Mouse (Mus musculus): Measurements from ENCODE around the gene E2f7. TPM values are rescaled to one million over a fixed set of nuclear protein-coding genes. Genes with fewer than 3 reads are reported as not detected.

Gene E2f7
- polyA plus RNA-seq, 1 experiment from 2014 or later: 7.1 TPM

- Histone ChIP-seq H3K9ac (no peak overlapping the region), H3K4me2 (no peak overlapping the region), H3K27me3 (replicated peaks) (no peaks in the 10 kb centered on the region), H3K4me3 (no peak overlapping the region), H3K27ac (no peak overlapping the region), H3K9me3 (no peaks in the 10 kb centered on the region), H3K36me3 (replicated peaks) (no peaks in the 10 kb centered on the region), H3K4me1 (no peaks in the 10 kb centered on the region)
- no peak for ATAC-seq (replicated peaks)
- WGBS: 80% methylated on average over 12 of the region's 12 CpGs
Observed at GRCm38 (mm10) chr10:110788049-110788752, 43.0 kb downstream of the E2f7 start.

DNA sequence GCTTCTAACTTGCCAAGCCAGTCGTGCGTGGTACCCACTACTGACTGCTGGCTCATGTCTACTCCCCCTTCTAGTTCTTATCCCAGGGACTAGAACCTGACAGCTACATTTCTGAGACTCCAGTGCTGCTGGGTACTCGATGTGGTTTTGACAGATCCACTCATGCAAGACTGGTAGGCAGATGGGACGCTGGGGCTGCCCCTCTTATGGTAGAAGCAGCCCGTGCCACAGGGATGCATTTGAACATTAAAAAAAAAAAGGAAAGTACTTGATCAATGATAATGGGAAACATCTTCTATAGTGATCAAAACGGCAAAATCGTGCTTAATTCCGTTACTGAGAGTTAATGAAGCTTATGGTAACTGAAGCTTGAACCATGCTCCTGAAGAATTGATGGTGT is 44.4 kb downstream of the E2f7 start:
- H3K4me3 ChIP-seq: no peak overlapping the region
- H3K4me1 ChIP-seq: peaks cover under 1% of the 10 kb centered on the region; the same call in 1 of the 2 replicates
- H3K27ac ChIP-seq: no peak overlapping the region
- no peaks in the 10 kb centered on the region for H3K36me3 ChIP-seq (replicated peaks)
- no peak for ATAC-seq (replicated peaks)
- H3K27me3 ChIP-seq (replicated peaks): no peaks in the 10 kb centered on the region
- H3K4me2 ChIP-seq: no peak overlapping the region
- 88% methylated on average over 8 of the region's 8 CpGs for WGBS
- no peak overlapping the region for H3K9ac ChIP-seq
- H3K9me3 ChIP-seq: no peaks in the 10 kb centered on the region

DNA sequence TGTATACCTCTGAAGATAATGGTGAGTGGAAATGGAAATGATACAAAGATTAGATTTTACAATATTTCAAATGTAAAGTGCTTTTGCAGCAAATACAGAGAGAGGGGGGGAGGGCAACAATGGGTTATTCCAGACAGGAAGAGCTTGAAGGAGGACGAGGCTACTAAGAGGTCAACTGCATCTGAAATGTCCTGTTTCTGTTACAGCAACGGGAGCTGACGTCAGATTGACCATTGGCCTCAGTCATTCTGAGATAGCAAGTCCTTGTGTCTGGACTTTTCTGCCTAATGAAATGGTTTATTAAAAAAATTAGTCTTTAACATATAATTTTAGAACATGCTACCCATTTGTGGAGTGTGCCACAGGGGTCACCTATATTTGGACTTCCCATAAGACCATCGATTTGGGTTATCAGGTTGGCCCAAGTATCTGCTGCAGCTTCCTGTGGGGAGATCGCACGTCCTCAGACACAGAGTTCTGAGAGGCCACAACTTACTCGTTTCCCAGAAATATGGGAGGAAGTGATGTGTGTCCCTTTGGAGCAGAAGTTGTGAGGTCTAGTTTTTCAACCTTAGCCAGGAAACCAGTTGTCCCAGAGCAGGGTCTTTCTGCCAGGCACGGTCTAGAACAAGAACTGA is 48.0 kb downstream of the E2f7 start:
- Histone ChIP-seq H3K4me3 (no peak overlapping the region), H3K27me3 (replicated peaks) (no peaks in the 10 kb centered on the region), H3K4me2 (no peak overlapping the region), H3K9ac (no peak overlapping the region), H3K36me3 (replicated peaks) (no peaks in the 10 kb centered on the region), H3K9me3 (no peaks in the 10 kb centered on the region), H3K27ac (no peak overlapping the region), H3K4me1 (peaks cover 3% of the 10 kb centered on the region; the same call in 1 of the 2 replicates)
- ATAC-seq (replicated peaks): no peak
- WGBS: 80% methylated on average over 8 of the region's 8 CpGs

DNA sequence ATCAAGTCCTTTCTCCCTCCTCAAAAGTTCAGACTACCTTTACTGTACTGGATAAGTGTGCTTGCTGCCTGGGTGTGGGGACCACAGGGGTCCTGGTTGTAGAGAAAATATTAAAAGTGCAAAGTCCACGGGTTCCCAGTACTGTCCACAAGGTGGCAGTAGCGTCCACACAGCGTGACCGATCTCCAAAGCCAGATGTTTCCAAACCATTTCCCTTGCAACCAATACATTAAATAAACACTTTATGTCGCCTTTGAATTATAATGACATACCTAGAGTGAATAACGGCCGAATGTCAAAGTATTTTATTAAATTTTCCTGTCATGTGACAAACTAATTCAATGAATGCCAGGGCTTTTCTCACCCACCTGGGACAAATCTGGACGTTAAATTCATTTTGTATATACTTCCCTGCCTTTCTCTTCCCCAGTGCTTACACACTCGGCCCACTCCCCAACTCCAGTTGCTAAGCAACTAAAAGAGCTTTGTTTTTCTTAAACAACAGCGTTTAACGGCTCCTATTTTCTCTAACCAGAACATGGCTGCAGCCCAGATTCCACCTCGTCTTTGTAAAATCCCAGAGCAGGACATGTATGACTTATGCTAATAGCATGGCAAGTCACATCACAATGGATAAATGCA is 49.4 kb downstream of the E2f7 start:
- no peaks in the 10 kb centered on the region for H3K9me3 ChIP-seq
- H3K4me2 ChIP-seq: peak overlapping the region; percentile 40
- WGBS: 13% methylated on average over 12 of the region's 12 CpGs
- no peaks in the 10 kb centered on the region for H3K36me3 ChIP-seq (replicated peaks)
- peaks cover 3% of the 10 kb centered on the region; the same call in 1 of the 2 replicates for H3K4me1 ChIP-seq
- H3K9ac ChIP-seq: no peak overlapping the region
- H3K27ac ChIP-seq: 0 out of 2 replicates have a peak overlapping the region, but pooled peaks have one; percentile 13
- no peaks in the 10 kb centered on the region for H3K27me3 ChIP-seq (replicated peaks)
- H3K4me3 ChIP-seq: 0 out of 2 replicates have a peak overlapping the region, but pooled peaks have one; percentile 7
- peak; percentile 81 for ATAC-seq (replicated peaks)

DNA sequence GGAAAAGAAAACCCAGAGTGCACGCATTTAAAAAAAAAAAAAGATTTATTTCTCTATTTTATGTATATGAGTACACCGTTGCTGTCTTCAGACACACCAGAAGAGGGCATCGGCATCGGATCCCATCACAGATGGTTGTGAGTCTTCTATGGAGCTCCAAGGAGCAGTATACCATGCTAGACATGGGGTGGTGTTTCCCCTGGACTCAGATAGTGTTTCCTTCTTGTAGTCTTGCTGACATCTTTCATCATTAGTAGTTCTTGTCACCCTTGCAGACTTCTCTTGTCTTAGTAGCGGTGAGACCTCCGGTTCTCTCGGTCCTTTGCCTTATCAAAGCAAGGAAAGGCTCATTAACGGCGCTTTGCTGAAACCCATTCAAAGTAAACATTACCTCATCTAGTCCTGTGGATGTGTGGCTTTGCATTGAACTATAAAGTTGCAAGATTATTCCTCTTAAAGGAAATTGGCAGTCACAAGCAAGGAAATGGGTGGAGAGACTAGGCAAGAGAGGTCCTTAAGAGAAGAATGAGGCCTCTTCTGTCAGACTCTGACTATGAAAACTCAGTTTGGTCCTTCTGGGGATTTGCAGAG is 50.1 kb downstream of the E2f7 start:
- Histone ChIP-seq H3K27me3 (replicated peaks) (no peaks in the 10 kb centered on the region), H3K4me3 (no peak overlapping the region), H3K36me3 (replicated peaks) (no peaks in the 10 kb centered on the region), H3K9ac (no peak overlapping the region), H3K4me1 (peaks cover 3% of the 10 kb centered on the region; the same call in 1 of the 2 replicates), H3K27ac (no peak overlapping the region), H3K4me2 (no peak overlapping the region), H3K9me3 (no peaks in the 10 kb centered on the region)
- ATAC-seq (replicated peaks): peak; percentile 52
- 81% methylated on average over 9 of the region's 9 CpGs for WGBS

GRCm38 (mm10) chr10:110801296-110801695 is 56.1 kb downstream of the E2f7 start:
- 84% methylated on average over 3 of the region's 3 CpGs for WGBS
- no peaks in the 10 kb centered on the region for H3K4me1 ChIP-seq
- no peaks in the 10 kb centered on the region for H3K27me3 ChIP-seq (replicated peaks)
- no peak for ATAC-seq (replicated peaks)
- H3K9me3 ChIP-seq: no peaks in the 10 kb centered on the region
- H3K36me3 ChIP-seq (replicated peaks): no peaks in the 10 kb centered on the region
- H3K9ac ChIP-seq: no peak overlapping the region
- no peak overlapping the region for H3K27ac ChIP-seq
- H3K4me2 ChIP-seq: no peak overlapping the region
- H3K4me3 ChIP-seq: no peak overlapping the region

GRCm38 (mm10) chr10:110804279-110805024 is 59.2 kb downstream of the E2f7 start:
- WGBS: 79% methylated on average over 11 of the region's 11 CpGs
- H3K36me3 ChIP-seq (replicated peaks): no peaks in the 10 kb centered on the region
- no peak overlapping the region for H3K9ac ChIP-seq
- no peaks in the 10 kb centered on the region for H3K27me3 ChIP-seq (replicated peaks)
- no peaks in the 10 kb centered on the region for H3K4me1 ChIP-seq
- H3K9me3 ChIP-seq: no peaks in the 10 kb centered on the region
- ATAC-seq (replicated peaks): no peak
- no peak overlapping the region for H3K4me2 ChIP-seq
- no peak overlapping the region for H3K4me3 ChIP-seq
- no peak overlapping the region for H3K27ac ChIP-seq

- Histone ChIP-seq H3K4me3 (no peak overlapping the region), H3K27me3 (replicated peaks) (no peaks in the 10 kb centered on the region), H3K4me1 (no peaks in the 10 kb centered on the region), H3K27ac (no peak overlapping the region), H3K4me2 (no peak overlapping the region), H3K36me3 (replicated peaks) (no peaks in the 10 kb centered on the region), H3K9me3 (no peaks in the 10 kb centered on the region), H3K9ac (no peak overlapping the region)
- no peak for ATAC-seq (replicated peaks)
- WGBS: 85% methylated on average over 5 of the region's 5 CpGs
Observed at GRCm38 (mm10) chr10:110805025-110805740, 59.9 kb downstream of the E2f7 start.

- Histone ChIP-seq H3K27ac (no peak overlapping the region), H3K36me3 (replicated peaks) (no peaks in the 10 kb centered on the region), H3K9me3 (no peaks in the 10 kb centered on the region), H3K4me3 (no peak overlapping the region), H3K9ac (no peak overlapping the region), H3K4me1 (no peaks in the 10 kb centered on the region), H3K27me3 (replicated peaks) (no peaks in the 10 kb centered on the region), H3K4me2 (no peak overlapping the region)
- ATAC-seq (replicated peaks): no peak
- WGBS: 88% methylated on average over 8 of the region's 8 CpGs
Observed at GRCm38 (mm10) chr10:110806471-110806870, 61.2 kb downstream of the E2f7 start.

- Histone ChIP-seq H3K9me3 (no peaks in the 10 kb centered on the region), H3K4me1 (no peaks in the 10 kb centered on the region), H3K36me3 (replicated peaks) (no peaks in the 10 kb centered on the region), H3K27ac (no peak overlapping the region), H3K9ac (no peak overlapping the region), H3K4me2 (no peak overlapping the region), H3K27me3 (replicated peaks) (no peaks in the 10 kb centered on the region), H3K4me3 (no peak overlapping the region)
- no peak for ATAC-seq (replicated peaks)
- 61% methylated on average over 2 of the region's 2 CpGs for WGBS
Observed at GRCm38 (mm10) chr10:110810528-110810927, 65.3 kb downstream of the E2f7 start.

- H3K4me2 ChIP-seq: no peak overlapping the region
- H3K9ac ChIP-seq: no peak overlapping the region
- H3K4me3 ChIP-seq: no peak overlapping the region
- H3K27me3 ChIP-seq (replicated peaks): no peaks in the 10 kb centered on the region
- H3K36me3 ChIP-seq (replicated peaks): no peaks in the 10 kb centered on the region
- 83% methylated on average over 10 of the region's 10 CpGs for WGBS
- no peak overlapping the region for H3K27ac ChIP-seq
- H3K4me1 ChIP-seq: no peaks in the 10 kb centered on the region
- no peaks in the 10 kb centered on the region for H3K9me3 ChIP-seq
- no peak for ATAC-seq (replicated peaks)
Observed at GRCm38 (mm10) chr10:110811209-110811861, 66.1 kb downstream of the E2f7 start.

All from midbrain, embryonic 15.5 days (tissue).